Mouse (Mus musculus) layer of hippocampus, postnatal 36 days (tissue): Measurements from ENCODE around the gene Olfr485. TPM values are rescaled to one million over a fixed set of nuclear protein-coding genes. Genes with fewer than 3 reads are reported as not detected.
"Not testable (repeated sequence)": the region's sequence is repeated elsewhere in the genome, so short reads cannot be mapped to it uniquely, and the experiment has no call there.

Experiments used
- DNase-seq, 2 experiments: peaks; one replicate each; pipeline ENCODE4 v3.0.0; 2022
- total RNA-seq, 2 experiments: library from RNA; stranded (reverse); gene quantifications; 2 replicates each; pipeline ENCODE4 v1.2.3; 2021

Olfr485 gene
- not detected for total RNA-seq

DNA sequence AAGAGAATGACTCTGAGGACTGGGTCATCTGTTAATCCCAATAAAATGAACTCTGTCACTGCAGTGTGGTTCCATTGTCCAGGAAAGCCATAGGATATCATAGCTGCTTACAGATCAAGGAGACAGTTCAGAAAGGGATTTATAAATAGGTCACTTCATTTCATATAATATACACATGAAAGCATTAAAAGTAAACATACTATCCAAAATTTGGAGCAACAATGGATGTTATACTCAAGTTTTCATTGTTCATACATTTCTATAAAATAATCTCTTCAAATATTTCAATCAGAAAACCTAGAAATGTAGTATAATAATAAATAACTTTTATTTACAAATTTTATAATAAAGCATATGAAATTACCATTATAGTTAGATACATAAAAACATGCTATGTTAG, at the start of gene Olfr485:
Gene Olfr485 (minus strand): TSS at position 101 of the 400 bp plus-strand sequence.
- DNase-seq, result no peak

DNA sequence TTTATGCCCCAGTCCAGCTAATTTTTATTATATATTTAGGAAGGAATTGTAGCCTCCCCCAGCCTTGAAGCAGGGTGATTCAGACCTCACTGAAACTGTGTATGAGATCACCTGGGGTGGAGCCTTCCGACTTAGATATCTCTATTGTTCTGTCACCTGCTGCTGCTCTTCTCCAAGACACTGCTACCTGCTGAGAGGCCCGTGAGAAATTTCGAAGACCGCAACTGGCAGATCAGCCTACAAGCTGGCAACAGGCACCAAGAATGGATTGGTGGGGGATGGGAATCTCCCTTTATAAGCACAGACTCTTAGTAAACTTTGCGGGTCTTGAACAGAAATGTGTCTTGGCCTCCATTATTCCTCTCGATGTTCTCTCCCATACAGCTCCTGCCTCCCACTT, 37.3 kb upstream of the Olfr485 start:
- no peak for DNase-seq

GRCm38 (mm10) chr7:108196337-108196736, 36.7 kb upstream of the Olfr485 start:
- not testable (repeated sequence) for DNase-seq

DNA sequence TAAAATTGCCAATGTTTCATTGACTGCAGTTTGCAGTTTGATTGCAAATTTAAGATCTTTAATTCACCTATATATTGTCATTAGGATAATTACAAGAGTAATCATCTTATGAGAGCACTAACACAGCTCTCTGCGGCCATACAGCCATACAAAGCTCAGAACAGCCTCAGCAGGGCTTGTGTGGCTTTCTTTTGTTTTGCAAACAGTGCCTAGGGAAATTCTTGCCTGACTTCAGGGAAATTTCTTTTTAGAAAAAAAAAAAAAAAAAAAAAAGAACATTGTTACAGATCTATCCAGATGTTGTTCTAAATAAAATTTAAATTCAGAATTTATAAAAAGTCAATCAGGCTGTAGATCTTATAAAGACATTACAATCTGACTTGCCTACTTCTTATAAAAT, 33.0 kb upstream of the Olfr485 start:
- DNase-seq, result not testable (repeated sequence)

DNA sequence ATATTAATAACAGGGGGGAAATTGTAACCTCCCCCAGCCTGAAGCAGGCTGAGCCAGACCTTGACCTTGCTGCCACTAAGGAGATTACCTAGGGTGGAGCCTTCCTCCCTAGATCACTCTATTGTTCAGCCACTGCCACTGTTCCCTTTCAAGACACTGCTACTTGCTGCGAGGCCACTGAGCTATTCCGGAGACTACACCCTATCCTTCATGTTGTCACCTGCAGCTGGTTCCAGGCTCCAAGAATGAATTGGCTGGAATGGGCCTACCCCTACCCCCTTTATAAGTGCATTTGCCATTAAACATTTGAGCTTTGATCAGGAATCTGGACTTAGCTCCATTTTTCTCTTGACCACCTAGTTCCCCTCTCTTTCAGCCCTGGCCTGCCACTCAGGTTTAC, 31.5 kb upstream of the Olfr485 start:
- DNase-seq, result not testable (repeated sequence)

GRCm38 (mm10) chr7:108185237-108185636, 25.6 kb upstream of the Olfr485 start:
- DNase-seq, result not testable (repeated sequence)

DNA sequence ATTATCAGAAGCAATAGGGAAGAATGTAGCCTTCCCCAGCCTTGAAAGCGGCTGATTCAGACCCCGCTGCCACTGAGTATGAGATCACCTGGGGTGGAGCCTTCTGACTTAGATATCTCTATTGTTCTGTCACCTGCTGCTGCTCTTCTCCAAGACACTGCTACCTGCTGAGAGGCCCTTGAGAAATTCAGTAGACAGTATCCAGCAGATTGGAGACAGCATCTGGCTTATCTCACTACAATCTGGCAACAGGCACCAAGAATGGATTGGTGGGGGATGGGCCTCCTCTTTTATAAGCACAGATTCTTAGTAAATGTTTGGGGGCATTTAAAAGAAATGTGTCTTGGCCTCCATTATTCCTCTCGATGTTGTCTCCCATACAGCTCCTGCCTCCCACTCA, 24.7 kb upstream of the Olfr485 start:
- not testable (repeated sequence) for DNase-seq

DNA sequence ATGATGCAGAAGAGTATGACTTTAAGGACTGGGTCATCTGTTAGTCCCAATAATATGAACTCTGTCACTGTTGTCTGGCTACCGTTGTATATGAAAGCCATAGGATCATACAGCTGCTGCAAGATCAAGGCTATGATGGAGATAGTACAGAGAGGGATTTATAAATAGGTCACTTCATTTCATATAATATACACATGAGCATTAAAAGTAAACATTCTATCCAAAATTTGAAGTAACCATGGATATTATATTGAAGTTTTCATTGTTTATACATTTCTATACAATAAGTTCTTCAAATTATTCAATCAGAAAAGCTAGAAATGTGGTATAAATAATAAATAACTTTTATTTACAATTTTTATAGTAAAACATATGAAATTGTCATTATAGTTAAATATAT, 13.0 kb upstream of the Olfr485 start, which contains the start of gene Olfr486:
Gene Olfr486 (minus strand): TSS at position 101 of the 400 bp plus-strand sequence.
- DNase-seq, result not testable (repeated sequence)

DNA sequence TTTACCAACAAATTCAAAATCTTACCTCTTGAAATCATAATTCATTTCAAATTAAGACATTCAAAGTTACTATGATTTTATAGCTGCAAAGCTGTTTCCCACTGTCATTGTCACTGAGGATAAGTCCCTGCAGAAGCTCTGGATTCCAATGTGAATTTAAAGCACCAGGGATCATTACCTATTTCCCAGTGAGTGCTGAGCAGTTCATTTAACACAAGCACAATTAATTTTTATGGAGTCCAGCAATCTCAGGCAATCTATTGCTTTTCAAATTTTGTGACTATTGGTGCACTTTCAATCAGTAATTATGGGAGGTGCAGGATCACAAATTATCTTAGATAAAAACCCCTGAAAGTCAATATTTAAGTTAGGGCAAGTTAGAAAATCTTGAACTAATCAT, 32.3 kb downstream of the Olfr485 start, which contains the start of gene Olfr484:
Gene Olfr484 (minus strand): TSS at position 101 of the 400 bp plus-strand sequence.
- DNase-seq, result no peak

DNA sequence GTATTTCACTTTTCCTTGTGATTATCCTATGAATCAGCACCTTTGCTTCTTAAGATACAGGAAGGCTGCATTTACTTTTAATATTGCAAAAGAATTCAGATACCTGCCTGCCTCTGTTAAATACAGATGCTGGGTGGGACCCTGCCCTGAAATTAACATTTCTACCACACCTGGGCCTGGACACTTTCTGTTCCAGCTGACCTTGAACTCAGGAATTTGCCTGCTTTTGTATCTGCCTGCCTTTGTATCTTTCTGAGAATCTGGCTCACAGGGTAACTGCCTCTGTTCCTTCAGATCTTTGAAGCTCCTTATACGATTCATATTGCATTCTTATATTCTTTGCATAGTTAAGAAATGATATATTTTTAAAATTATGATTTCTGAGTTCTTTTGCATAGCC, 38.3 kb downstream of the Olfr485 start:
- DNase-seq, result no peak

DNA sequence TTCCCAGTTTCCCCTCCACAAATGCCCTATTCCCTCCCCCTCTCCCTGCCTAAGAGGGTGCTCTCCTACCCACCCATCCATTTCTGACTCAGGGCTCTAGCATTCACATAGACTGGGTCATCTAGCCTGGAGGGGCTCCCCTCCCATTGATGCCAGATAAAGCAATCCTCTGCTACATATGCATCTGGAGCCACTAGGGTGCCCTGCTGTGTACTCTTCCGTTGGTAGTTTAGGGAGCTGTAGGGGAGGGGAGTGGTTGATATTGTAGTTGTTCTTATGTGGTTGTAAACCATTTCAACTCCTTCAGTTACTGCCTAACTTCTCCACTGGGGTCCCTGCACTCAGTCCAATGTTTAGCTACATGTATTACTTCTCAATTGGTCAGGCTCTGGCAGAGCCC, 39.0 kb downstream of the Olfr485 start:
- DNase-seq, result no peak

Other genes with a start within 250 kb of the Olfr485 start
- gene Olfr473, start 229.4 kb downstream of the Olfr485 start, total RNA-seq, result not detected
- not detected for gene Olfr474, start 205.2 kb downstream of the Olfr485 start, total RNA-seq
- gene Olfr476, start 195.1 kb downstream of the Olfr485 start, total RNA-seq, result not detected
- not detected for gene Olfr477, start 173.2 kb downstream of the Olfr485 start, total RNA-seq
- not detected for gene Olfr478, start 125.9 kb downstream of the Olfr485 start, total RNA-seq
- not detected for gene Olfr479, start 109.2 kb downstream of the Olfr485 start, total RNA-seq
- gene Olfr480, start 92.5 kb downstream of the Olfr485 start, total RNA-seq, result not detected
- gene Olfr481, start 80.0 kb downstream of the Olfr485 start, total RNA-seq, result not detected
- 1 to 10 TPM; 2.0 to 2.6 TPM for gene Olfr482, start 62.3 kb downstream of the Olfr485 start, total RNA-seq
- gene Olfr483, start 59.0 kb downstream of the Olfr485 start, total RNA-seq, result not detected
- gene Olfr484, start 32.4 kb downstream of the Olfr485 start, total RNA-seq, result not detected
- not detected for gene Olfr486, start 12.9 kb upstream of the Olfr485 start, total RNA-seq
- not detected for gene Olfr487, start 54.8 kb upstream of the Olfr485 start, total RNA-seq
- gene Olfr488, start 98.5 kb upstream of the Olfr485 start, total RNA-seq, result not detected
- not detected for gene Olfr490, start 129.1 kb upstream of the Olfr485 start, total RNA-seq
- not detected for gene Olfr491, start 153.6 kb upstream of the Olfr485 start, total RNA-seq
- not detected for gene Olfr492, start 163.8 kb upstream of the Olfr485 start, total RNA-seq
- gene Olfr493, start 187.1 kb upstream of the Olfr485 start, total RNA-seq, result not detected
- gene Olfr494, start 205.5 kb upstream of the Olfr485 start, total RNA-seq, result not detected
- gene Olfr495, start 233.3 kb upstream of the Olfr485 start, total RNA-seq, result not detected